Comparison of ENCODE assay signal across 10 mouse cellular contexts in the genomic region with DNA sequence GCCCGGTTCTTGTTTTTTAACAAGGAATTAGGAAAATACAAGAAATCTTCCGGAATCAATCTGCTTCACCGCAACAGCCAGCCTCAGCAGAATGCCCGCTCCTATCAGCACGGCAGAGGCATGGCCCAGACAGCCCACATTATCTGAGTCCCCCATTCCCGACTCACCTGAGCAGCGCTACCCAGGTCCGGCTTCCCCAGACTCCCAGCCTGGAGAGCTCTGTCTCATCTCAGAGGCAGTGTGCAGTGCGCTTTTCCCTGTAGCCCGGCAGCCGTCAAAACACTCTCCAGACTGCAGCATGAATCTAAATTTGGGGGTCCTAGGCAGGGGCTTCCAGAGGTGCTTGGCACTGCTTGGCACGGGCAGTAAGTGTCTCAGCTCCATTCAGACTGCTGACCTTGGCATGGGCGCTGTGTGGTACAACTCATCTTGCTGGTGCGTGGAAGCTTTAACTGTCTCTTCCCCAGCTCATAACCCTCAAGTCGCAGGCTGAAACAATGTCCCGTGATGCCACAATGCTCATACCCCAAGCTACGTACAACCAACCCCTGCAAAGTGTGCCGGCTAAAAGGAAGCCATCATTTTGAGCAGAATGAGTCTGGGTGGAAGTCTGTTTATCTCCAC.
A peak's percentile ranks its signal among the peaks of the same experiment; 100 is the strongest.
DNase-seq lines count a peak whose midpoint lies in the region; ATAC-seq and TF ChIP-seq lines count a peak whose summit lies in the region.
"Had no signal": no experiment of that assay in that cellular context is flagged by ENCODE, and none has a peak within 500 bp of the region (broad histone marks: within the 10 kb centered on the region; RNA-seq: fewer than 3 reads in every experiment).

No protein-coding gene starts in this region.

- H3K4me2 ChIP-seq in hindbrain, embryonic 15.5 days: peak overlapping the region; percentile 35
- no peak overlapping the region for H3K4me2 ChIP-seq in midbrain, embryonic 12.5 days (replicated peaks)
- no peak overlapping the region for H3K4me2 ChIP-seq in liver, postnatal 0 days (ENCODE audit: low read depth, low read length)

- H3K27ac ChIP-seq in hindbrain, embryonic 15.5 days (replicated peaks): peak overlapping the region; percentile 46; the same call in 1 of the 2 replicates
- H3K27ac ChIP-seq in midbrain, embryonic 12.5 days (replicated peaks): 0 out of 2 replicates have a peak overlapping the region, but pooled peaks have one; percentile 30
- no peak overlapping the region for H3K27ac ChIP-seq in liver, postnatal 0 days (ENCODE audit: low read depth)
- H3K27ac ChIP-seq in heart, embryonic 10.5 days: no peak overlapping the region

- peak overlapping the region; percentile 21 for H3K4me3 ChIP-seq in hindbrain, embryonic 15.5 days
- H3K4me3 ChIP-seq in midbrain, embryonic 12.5 days: no peak overlapping the region
- no peak overlapping the region for H3K4me3 ChIP-seq in liver, postnatal 0 days (ENCODE audit: low read depth, low read length)
- no peak overlapping the region for H3K4me3 ChIP-seq in heart, embryonic 10.5 days
- H3K4me3 ChIP-seq: myocyte had no signal

- H3K9me3 ChIP-seq in hindbrain, embryonic 15.5 days: no peaks in the 10 kb centered on the region
- H3K9me3 ChIP-seq in midbrain, embryonic 12.5 days: no peaks in the 10 kb centered on the region
- no peaks in the 10 kb centered on the region for H3K9me3 ChIP-seq in liver, postnatal 0 days (ENCODE audit: low read length)
- no peaks in the 10 kb centered on the region for H3K9me3 ChIP-seq in heart, embryonic 10.5 days

- peak overlapping the region; percentile 24 for H3K9ac ChIP-seq in hindbrain, embryonic 15.5 days
- H3K9ac ChIP-seq in midbrain, embryonic 12.5 days (replicated peaks): no peak overlapping the region; the same call in 1 of the 2 replicates
- H3K9ac ChIP-seq in liver, postnatal 0 days (replicated peaks): no peak overlapping the region

- TF ChIP-seq CTCF in liver, postnatal 0 days (IDR thresholded peaks at IDR 0.05; ENCODE audit: low read depth): no peak

- H3K4me1 ChIP-seq in hindbrain, embryonic 15.5 days (replicated peaks): peaks cover 22% of the 10 kb centered on the region
- peaks cover 28% of the 10 kb centered on the region for H3K4me1 ChIP-seq in midbrain, embryonic 12.5 days
- H3K4me1 ChIP-seq in liver, postnatal 0 days (ENCODE audit: insufficient read depth): no peaks in the 10 kb centered on the region
- H3K4me1 ChIP-seq in heart, embryonic 10.5 days: peaks cover 9% of the 10 kb centered on the region

- no peaks in the 10 kb centered on the region for H3K36me3 ChIP-seq in hindbrain, embryonic 15.5 days
- no peaks in the 10 kb centered on the region for H3K36me3 ChIP-seq in midbrain, embryonic 12.5 days
- no peaks in the 10 kb centered on the region for H3K36me3 ChIP-seq in liver, postnatal 0 days (replicated peaks; ENCODE audit: insufficient read depth, low read length)
- H3K36me3 ChIP-seq in heart, embryonic 10.5 days: no peaks in the 10 kb centered on the region

- no peaks in the 10 kb centered on the region for H3K27me3 ChIP-seq in hindbrain, embryonic 15.5 days
- no peaks in the 10 kb centered on the region for H3K27me3 ChIP-seq in midbrain, embryonic 12.5 days
- H3K27me3 ChIP-seq in liver, postnatal 0 days (ENCODE audit: insufficient read depth, low read length): no peaks in the 10 kb centered on the region
- no peaks in the 10 kb centered on the region for H3K27me3 ChIP-seq in heart, embryonic 10.5 days (ENCODE audit: insufficient read depth, poor library complexity, severe bottlenecking)

- TF ChIP-seq EP300 in liver, postnatal 0 days (IDR thresholded peaks at IDR 0.05; ENCODE audit: low read depth): no peak

- ATAC-seq in hindbrain, embryonic 15.5 days (ENCODE audit: low FRiP score, low read depth): peak; percentile 46; the same call in 1 of the 2 replicates
- ATAC-seq in midbrain, embryonic 12.5 days (ENCODE audit: low FRiP score, low read depth): no peak
- no peak for ATAC-seq in liver, postnatal 0 days

- 67% methylated on average over 18 of the region's 18 CpGs for WGBS in hindbrain, embryonic 15.5 days
- WGBS in midbrain, embryonic 12.5 days: 77% methylated on average over 18 of the region's 18 CpGs
- 73% methylated on average over 18 of the region's 18 CpGs for WGBS in liver, postnatal 0 days (ENCODE audit: insufficient replicate concordance)
- WGBS in heart, embryonic 10.5 days: 71% methylated on average over 18 of the region's 18 CpGs

- DNase-seq in right cerebral cortex, adult 18-20 months: peak; percentile 52
- DNase-seq in right cerebral cortex, postnatal 4 days: no peak
- peak; percentile 56 for DNase-seq in telencephalon, adult 2 months (ENCODE audit: low read depth, low spot score)
- no peak for DNase-seq in adrenal gland, postnatal 14 days
- no peak for DNase-seq in liver, postnatal 0 days
- DNase-seq in heart, embryonic 10.5 days (ENCODE audit: low spot score): no peak
- DNase-seq: gastrocnemius, postnatal 14 days had no signal

Comparison
In these comparisons a context has a peak if more than half of its experiments do, and no peak if none do; other contexts are left out.
1. DNase-seq: peak in right cerebral cortex, adult 18-20 months (single experiment) and telencephalon, adult 2 months (single experiment); none in right cerebral cortex, postnatal 4 days (single experiment), adrenal gland, postnatal 14 days (single experiment), liver, postnatal 0 days (single experiment) and heart, embryonic 10.5 days (single experiment).
2. H3K27ac ChIP-seq: peak in hindbrain, embryonic 15.5 days (single experiment) and midbrain, embryonic 12.5 days (single experiment); none in liver, postnatal 0 days (single experiment) and heart, embryonic 10.5 days (single experiment).